Mouse (Mus musculus) kidney, postnatal 0 days (tissue): Measurements from ENCODE around the gene Os9. TPM values are rescaled to one million over a fixed set of nuclear protein-coding genes. Genes with fewer than 3 reads are reported as not detected.
"Not testable (repeated sequence)": the region's sequence is repeated elsewhere in the genome, so short reads cannot be mapped to it uniquely, and the experiment has no call there.

Experiments used
- ATAC-seq: fragments of 200-750 bp; cut with Nextera tagmentation; replicated peaks from 2 replicates; pipeline ENCODE4 v1.8.0; 2017; ENCODE audit warnings: low read depth, moderate number of reproducible peaks, moderate TSS enrichment, moderate library complexity; ENCODE audit not compliant: low FRiP score
- DNase-seq: peaks from one replicate; pipeline ENCODE4 v3.0.0-alpha.2; 2016; ENCODE audit warnings: low spot score
- H3K27ac ChIP-seq: fragments of 300-500 bp; sonication (generic); 2 replicates; pipeline ENCODE4 v1.5.1; 2014; ENCODE audit warnings: mild to moderate bottlenecking
- H3K27me3 ChIP-seq: fragments of 300-500 bp; sonication (generic); 2 replicates; pipeline ENCODE4 v1.6.1; 2014; ENCODE audit warnings: low read length, mixed read lengths; ENCODE audit not compliant: insufficient read depth
- H3K36me3 ChIP-seq: fragments of 300-500 bp; sonication (generic); 2 replicates; pipeline ENCODE4 v1.6.1; 2014; ENCODE audit warnings: low read length, mixed read lengths; ENCODE audit not compliant: insufficient read depth
- H3K4me1 ChIP-seq: fragments of 300-500 bp; sonication (generic); replicated peaks from 2 replicates; pipeline ENCODE4 v1.6.1; 2014; ENCODE audit warnings: antibody characterized with exemption, low read length, mixed read lengths; ENCODE audit not compliant: insufficient read depth
- H3K4me2 ChIP-seq: fragments of 300-500 bp; sonication (generic); 2 replicates; pipeline ENCODE4 v1.6.1; 2014; ENCODE audit warnings: mild to moderate bottlenecking, low read length, moderate library complexity, mixed read lengths
- H3K4me3 ChIP-seq: fragments of 300-500 bp; sonication (generic); replicated peaks from 2 replicates; pipeline ENCODE4 v1.5.1; 2014; ENCODE audit warnings: low read depth, low read length
- H3K9ac ChIP-seq: fragments of 300-500 bp; sonication (generic); 2 replicates; pipeline ENCODE4 v1.6.1; 2014; ENCODE audit warnings: low read depth, low read length
- H3K9me3 ChIP-seq: fragments of 300-500 bp; sonication (generic); replicated peaks from 2 replicates; pipeline ENCODE4 v1.6.1; 2016; ENCODE audit warnings: low read length, inconsistent platforms, mixed read lengths
- CTCF ChIP-seq: IDR thresholded peaks from 2 replicates; pipeline ENCODE4 v1.5.1; 2016; ENCODE audit warnings: antibody characterized with exemption, low read depth, mild to moderate bottlenecking, moderate library complexity
- WGBS: fragments of 180-500 bp; shearing (Covaris S2); extraction: QIAGEN DNeasy Blood & Tissue Kit; methylation state at CpG from one replicate; pipeline ENCODE4 v1.1.7; 2014; 5-methylcytosine and 5-hydroxymethylcytosine counted together
- polyA plus RNA-seq: library from polyadenylated mRNA; unstranded; fragments of >200 nt; fragmentation: Nextera tagmentation; extraction: Ambion mirVana; gene quantifications from 2 replicates; pipeline ENCODE4 v1.2.1, GENCODE M21; 2015

The Os9 gene
- polyA plus RNA-seq, 1 experiment from 2014 or later, result 107 TPM

DNA sequence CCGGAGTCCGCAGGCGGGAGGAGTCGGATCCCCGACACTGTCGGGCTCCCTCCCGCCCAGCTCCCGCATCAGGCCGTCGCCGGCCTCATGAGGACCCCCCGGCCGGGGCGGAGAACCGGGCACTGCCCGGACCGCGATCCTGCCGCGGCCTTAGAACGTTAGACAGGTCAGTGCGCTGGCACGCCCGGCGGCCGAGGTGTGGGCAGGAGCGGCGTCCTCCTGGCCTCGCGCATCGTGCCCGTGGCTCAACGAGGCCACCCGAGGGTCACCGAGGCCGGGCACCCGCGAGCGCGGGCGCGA lies 44.4 kb upstream of the Os9 start:
- H3K27me3 ChIP-seq, result no peaks in the 10 kb centered on the region

DNA sequence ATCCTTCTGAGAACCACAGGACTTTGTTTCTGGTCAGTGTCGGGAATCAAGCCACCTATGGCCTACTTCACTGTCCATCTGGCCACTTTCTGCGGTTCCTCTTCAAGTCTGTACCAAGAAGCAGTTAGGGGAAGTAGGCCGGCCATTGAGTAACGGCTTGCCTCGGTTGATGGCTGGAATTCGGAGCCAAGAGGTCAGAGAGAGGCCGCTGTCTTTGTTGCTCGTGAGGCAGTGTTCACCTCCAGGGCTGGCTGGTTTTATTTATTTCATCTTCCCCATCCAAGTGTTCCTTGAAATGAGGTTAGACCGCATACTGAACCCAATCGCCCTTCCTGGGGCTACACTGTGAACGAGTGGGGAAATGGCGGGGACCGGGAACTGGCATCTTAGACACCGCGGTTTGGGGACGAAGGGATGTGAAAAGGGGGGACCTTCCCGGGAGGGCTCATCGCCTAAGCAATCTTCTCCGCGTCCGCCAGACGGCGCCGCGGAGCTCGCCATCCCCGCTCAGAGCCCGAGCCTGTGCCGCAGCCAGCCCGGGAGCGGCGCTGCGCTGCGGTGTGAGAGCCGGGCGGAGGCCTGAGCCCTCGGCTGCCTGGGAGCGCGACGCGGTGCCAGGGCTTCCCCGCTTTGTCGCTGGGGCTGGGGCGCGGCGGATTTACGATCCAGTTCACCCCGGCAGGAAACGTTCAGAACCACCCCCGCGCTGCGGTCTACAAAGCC lies 43.9 kb upstream of the Os9 start, which contains the start of gene B4galnt1:
Gene B4galnt1, plus strand, starts transcription at position 595 of the 723 bp plus-strand sequence.
- Histone ChIP-seq H3K27ac (peak within 1 kb of the TSS; percentile 52; the same call in 1 of the 2 replicates), H3K4me2 (peak within 1 kb of the TSS; percentile 93), H3K9me3 (no peaks in the 10 kb centered on the region), H3K27me3 (no peaks in the 10 kb centered on the region), H3K4me1 (peaks cover 6% of the 10 kb centered on the region; the same call in 1 of the 2 replicates), H3K4me3 (peak within 1 kb of the TSS; percentile 57), H3K36me3 (no peaks in the 10 kb centered on the region), H3K9ac (peak within 1 kb of the TSS; percentile 65)
- ATAC-seq, result peak; percentile 87
- peak; percentile 82 for TF ChIP-seq CTCF
- peak; percentile 89 for DNase-seq
- WGBS, result 2% methylated on average over 52 of the region's 52 CpGs

More for the DNA sequence above, 44.4 kb upstream of the Os9 start:
- Histone ChIP-seq H3K9ac (peak overlapping the region; percentile 65), H3K4me3 (peak overlapping the region; percentile 57), H3K4me1 (peaks cover 6% of the 10 kb centered on the region; the same call in 1 of the 2 replicates), H3K27ac (peak overlapping the region; percentile 52; the same call in 1 of the 2 replicates), H3K9me3 (no peaks in the 10 kb centered on the region), H3K36me3 (no peaks in the 10 kb centered on the region), H3K4me2 (peak overlapping the region; percentile 93)
- TF ChIP-seq CTCF, result no peak
- WGBS, result under 1% methylated on average over 41 of the region's 42 CpGs
- ATAC-seq (peak; percentile 48), DNase-seq (no peak)

DNA sequence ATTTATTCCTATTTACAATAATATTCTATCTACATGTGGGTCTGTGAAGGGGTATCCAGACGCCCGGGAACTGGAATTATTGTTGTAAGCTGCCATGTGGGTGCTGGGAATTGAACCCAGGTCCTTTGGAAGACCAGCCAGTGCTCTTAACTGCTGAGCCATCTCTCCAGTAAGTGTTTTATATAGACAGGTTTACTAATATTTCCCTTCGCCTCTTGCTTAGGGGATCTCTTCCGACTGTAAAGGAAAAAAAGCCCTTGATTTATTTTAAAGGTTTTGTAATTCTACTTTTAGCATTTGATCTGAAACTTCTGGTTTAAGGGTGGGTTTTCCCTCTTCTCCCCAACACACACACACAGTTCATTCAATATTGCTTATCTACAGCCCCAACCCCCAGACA lies 43.3 kb upstream of the Os9 start:
- no peak overlapping the region for H3K27ac ChIP-seq
- no peaks in the 10 kb centered on the region for H3K27me3 ChIP-seq
- WGBS, result 88% methylated on average over 4 of the region's 4 CpGs
- H3K4me1 ChIP-seq, result peaks cover 6% of the 10 kb centered on the region; the same call in 1 of the 2 replicates
- DNase-seq, result no peak
- H3K4me2 ChIP-seq, result no peak overlapping the region; the same call in 1 of the 2 replicates
- no peaks in the 10 kb centered on the region for H3K9me3 ChIP-seq
- H3K9ac ChIP-seq, result no peak overlapping the region
- no peak for ATAC-seq
- no peak overlapping the region for H3K4me3 ChIP-seq
- TF ChIP-seq CTCF, result no peak
- H3K36me3 ChIP-seq, result no peaks in the 10 kb centered on the region

DNA sequence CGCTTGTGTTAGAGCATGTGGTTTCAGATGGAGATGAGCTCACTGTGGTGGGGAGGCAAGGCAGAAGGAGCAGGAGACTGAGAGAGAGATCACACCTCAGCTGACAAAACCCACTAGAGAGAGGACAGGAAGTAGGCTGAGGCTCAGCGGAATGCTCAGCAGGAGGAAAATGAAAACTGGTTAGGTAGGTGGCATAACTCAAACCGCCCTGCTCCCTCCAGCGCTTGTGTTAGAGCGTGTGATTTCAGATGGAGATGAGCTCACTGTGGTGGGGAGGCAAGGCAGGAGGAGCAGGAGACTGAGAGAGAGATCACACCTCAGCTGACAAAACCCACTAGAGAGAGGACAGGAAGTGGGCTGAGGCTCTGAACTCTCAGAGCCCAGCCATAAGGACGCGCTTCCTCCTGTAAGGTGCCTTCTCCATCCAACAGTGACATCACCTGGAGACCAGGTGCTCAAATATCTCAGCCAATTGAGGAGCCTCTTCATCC lies 41.9 kb upstream of the Os9 start:
- H3K4me3 ChIP-seq, ATAC-seq, H3K4me1 ChIP-seq, H3K27me3 ChIP-seq, DNase-seq, H3K4me2 ChIP-seq, H3K9me3 ChIP-seq, H3K36me3 ChIP-seq, H3K9ac ChIP-seq, H3K27ac ChIP-seq: not testable (repeated sequence)
- WGBS, result 59% methylated on average over 7 of the region's 7 CpGs

DNA sequence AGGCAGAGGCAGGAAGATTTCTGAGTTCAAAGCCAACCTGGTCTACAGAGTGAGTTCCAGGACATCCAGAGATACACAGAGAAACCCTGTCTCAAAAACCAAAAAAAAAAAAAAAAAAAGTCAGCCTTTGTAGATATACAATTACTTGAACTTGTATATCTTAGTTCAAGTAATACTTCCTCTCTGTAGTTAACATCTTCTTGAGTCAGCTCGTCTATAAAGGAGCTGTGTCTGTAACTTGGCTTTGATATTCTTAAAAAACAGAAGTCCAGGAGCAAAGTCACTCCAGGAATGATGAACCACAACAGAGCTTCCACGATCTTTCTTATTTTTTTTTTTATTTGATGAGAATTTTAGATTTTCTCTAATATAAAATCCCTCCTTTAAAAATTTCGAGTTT lies 39.8 kb upstream of the Os9 start:
- H3K9me3 ChIP-seq, result no peaks in the 10 kb centered on the region
- 70% methylated on average over 3 of the region's 3 CpGs for WGBS
- H3K27ac ChIP-seq, result no peak overlapping the region
- ATAC-seq (no peak), DNase-seq (no peak)
- H3K4me3 ChIP-seq, result no peak overlapping the region
- no peak for TF ChIP-seq CTCF
- no peaks in the 10 kb centered on the region for H3K27me3 ChIP-seq
- no peak overlapping the region for H3K9ac ChIP-seq
- no peaks in the 10 kb centered on the region for H3K36me3 ChIP-seq
- H3K4me1 ChIP-seq, result peaks cover 5% of the 10 kb centered on the region; the same call in 1 of the 2 replicates
- no peak overlapping the region for H3K4me2 ChIP-seq

DNA sequence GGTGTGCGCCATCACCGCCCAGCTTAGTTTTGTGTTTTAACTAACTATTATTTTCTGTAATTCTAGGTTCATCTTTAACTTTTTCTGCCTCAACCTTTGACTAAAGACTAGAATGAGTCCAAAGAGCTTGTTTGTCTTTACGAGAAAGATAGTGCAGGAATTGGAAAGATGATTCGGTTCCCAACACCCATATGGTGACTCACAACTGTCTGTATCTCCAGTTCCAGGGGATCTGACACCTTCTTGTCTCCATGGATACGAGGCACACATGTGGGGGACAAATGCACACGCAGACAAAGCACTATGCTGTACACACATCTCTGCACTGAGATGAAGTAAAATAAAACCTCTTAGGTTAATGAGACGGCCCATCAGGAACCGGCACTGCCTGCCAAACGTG lies 39.1 kb upstream of the Os9 start:
- Histone ChIP-seq H3K4me1 (no peaks in the 10 kb centered on the region), H3K4me2 (no peak overlapping the region), H3K9me3 (no peaks in the 10 kb centered on the region), H3K27ac (no peak overlapping the region), H3K27me3 (no peaks in the 10 kb centered on the region), H3K36me3 (no peaks in the 10 kb centered on the region), H3K4me3 (no peak overlapping the region), H3K9ac (no peak overlapping the region)
- DNase-seq (no peak), ATAC-seq (no peak)
- WGBS, result 73% methylated on average over 9 of the region's 9 CpGs
- TF ChIP-seq CTCF, result no peak
